Mouse (Mus musculus) kidney, embryonic 16.5 days (tissue): ENCODE measurements at regions not wholly inside any gene's neighbourhood (a gene's known extent, or its start where the extent isn't known, plus 50 kb on each side); places are given as distances from the start of the nearest gene placed in this dataset.

ENCODE experiments used
- ATAC-seq: fragments of 200-750 bp; cut with Nextera tagmentation; 2 replicates; pipeline ENCODE4 v1.8.0; 2017; ENCODE audit warnings: moderate TSS enrichment; ENCODE audit not compliant: low FRiP score, low TSS enrichment
- H3K27ac ChIP-seq: fragments of 300-500 bp; sonication (generic); 2 replicates; pipeline ENCODE4 v1.5.1; 2014; ENCODE audit warnings: low read length
- H3K27me3 ChIP-seq: fragments of 300-500 bp; sonication (generic); 2 replicates; pipeline ENCODE4 v1.6.1; 2014; ENCODE audit warnings: low read length, control low read depth, mixed read lengths; ENCODE audit not compliant: insufficient read depth
- H3K36me3 ChIP-seq: fragments of 300-500 bp; sonication (generic); 2 replicates; pipeline ENCODE4 v1.6.1; 2014; ENCODE audit warnings: low read length, control low read depth, mixed read lengths; ENCODE audit not compliant: insufficient read depth
- H3K4me1 ChIP-seq: fragments of 300-500 bp; sonication (generic); 2 replicates; pipeline ENCODE4 v1.6.1; 2014; ENCODE audit warnings: low read length, control low read depth, mixed read lengths; ENCODE audit not compliant: insufficient read depth
- H3K4me2 ChIP-seq: fragments of 300-500 bp; sonication (generic); replicated peaks from 2 replicates; pipeline ENCODE4 v1.6.1; 2014; ENCODE audit warnings: low read depth, low read length
- H3K4me3 ChIP-seq: fragments of 300-500 bp; sonication (generic); 2 replicates; pipeline ENCODE4 v1.5.1; 2014; ENCODE audit warnings: mild to moderate bottlenecking, low read length
- H3K9ac ChIP-seq: fragments of 300-500 bp; sonication (generic); replicated peaks from 2 replicates; pipeline ENCODE4 v1.6.1; 2014; ENCODE audit warnings: low read length
- H3K9me3 ChIP-seq: fragments of 300-500 bp; sonication (generic); 2 replicates; pipeline ENCODE4 v1.6.1; 2016; ENCODE audit warnings: low read length, control low read depth
- WGBS: fragments of 180-500 bp; shearing (Covaris S2); extraction: QIAGEN DNeasy Blood & Tissue Kit; methylation state at CpG from one replicate; pipeline ENCODE4 v1.1.7; 2014; 5-methylcytosine and 5-hydroxymethylcytosine counted together

DNA sequence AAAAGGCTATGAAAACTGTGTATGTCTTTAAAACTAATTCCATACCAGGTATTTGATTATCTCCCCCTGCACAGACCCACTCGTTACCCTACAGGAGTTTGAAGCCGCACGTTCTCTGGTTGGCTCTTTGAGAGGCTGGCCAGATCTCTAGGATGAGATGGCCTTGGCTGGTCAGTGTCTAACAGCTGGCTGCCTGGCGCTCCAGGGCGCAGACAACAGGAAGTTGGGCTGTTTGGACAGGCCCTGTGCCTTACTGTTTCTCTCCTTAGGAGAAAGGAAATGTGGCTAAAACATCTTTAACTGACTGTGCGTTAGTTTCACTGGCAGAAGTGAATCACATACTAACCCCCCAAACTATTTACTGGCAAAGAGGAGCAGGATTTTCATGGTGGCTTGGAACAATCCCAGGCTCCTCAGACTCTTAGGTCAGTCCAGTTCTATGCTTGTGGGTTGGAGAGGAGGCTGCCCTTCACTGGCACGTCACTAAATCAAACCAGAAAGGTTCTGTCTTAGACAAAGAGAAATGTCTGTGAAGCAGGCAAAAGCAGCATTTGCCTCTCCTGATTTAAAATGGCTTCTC, 258.7 kb upstream of the Hnrnpa3 start:
- Histone ChIP-seq H3K36me3 (no peaks in the 10 kb centered on the region), H3K9ac (no peak overlapping the region), H3K4me1 (no peaks in the 10 kb centered on the region), H3K9me3 (no peaks in the 10 kb centered on the region), H3K27me3 (no peaks in the 10 kb centered on the region), H3K4me2 (no peak overlapping the region), H3K4me3 (no peak overlapping the region), H3K27ac (no peak overlapping the region)
- WGBS: 80% methylated on average over 7 of the region's 7 CpGs
- ATAC-seq: no peak

DNA sequence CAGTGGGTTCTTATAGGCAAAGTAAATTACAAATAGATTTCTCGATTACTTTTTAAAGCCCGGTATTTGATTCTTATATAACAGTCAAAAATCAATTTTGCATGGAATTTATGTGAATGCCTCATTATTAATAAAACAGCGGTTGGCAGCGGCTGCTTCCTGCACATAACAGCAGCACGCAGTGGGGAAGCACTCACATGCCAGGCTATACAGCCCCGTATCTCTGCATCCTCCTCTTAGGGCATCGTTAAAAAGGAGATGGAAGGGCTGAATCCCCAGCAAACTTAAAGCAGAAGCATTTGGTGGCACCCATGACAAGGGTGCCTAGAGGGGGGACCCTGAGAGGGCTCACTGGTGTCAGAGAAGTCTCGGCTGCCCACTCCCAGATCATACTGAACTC, 255.3 kb upstream of the Hnrnpa3 start:
- H3K4me3 ChIP-seq: no peak overlapping the region
- no peaks in the 10 kb centered on the region for H3K27me3 ChIP-seq
- H3K9me3 ChIP-seq: no peaks in the 10 kb centered on the region
- no peak overlapping the region for H3K9ac ChIP-seq
- WGBS: 84% methylated on average over 8 of the region's 8 CpGs
- no peaks in the 10 kb centered on the region for H3K36me3 ChIP-seq
- no peak overlapping the region for H3K4me2 ChIP-seq
- no peaks in the 10 kb centered on the region for H3K4me1 ChIP-seq
- ATAC-seq: no peak
- H3K27ac ChIP-seq: no peak overlapping the region

DNA sequence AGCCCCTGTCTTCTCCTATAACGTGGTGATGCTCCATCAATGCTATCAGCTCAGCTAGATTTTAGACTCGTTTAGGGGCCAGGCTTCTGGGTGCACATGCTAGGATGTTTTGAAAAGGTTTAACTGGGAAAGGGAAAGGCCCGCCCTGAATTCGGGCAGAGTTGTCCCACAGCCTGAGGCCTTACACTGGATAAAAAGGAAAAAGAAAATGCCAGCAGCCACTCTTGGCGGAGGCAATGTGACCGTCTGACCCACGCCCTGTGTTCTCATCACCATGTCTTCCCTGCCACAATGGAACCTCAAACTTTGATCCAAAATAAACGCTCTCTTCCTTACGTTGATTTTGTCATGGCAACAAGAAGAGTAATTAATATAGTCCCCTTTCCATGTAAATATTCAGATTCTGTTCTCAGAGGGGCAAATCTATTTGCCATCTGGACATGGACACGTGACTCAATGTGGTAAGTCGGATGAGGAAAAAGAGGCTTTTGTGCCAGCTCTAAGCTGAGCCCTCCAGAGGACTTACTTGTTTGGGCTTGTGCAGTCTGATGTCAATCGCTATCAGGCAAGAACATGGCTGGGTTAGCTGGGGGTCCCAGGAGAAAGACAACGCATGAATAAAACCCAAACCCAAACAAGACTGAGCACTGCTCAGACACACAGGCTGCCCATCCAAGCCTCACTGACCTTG, 253.4 kb upstream of the Hnrnpa3 start:
- WGBS: 84% methylated on average over 13 of the region's 13 CpGs
- Histone ChIP-seq H3K36me3 (no peaks in the 10 kb centered on the region), H3K27ac (no peak overlapping the region), H3K9ac (no peak overlapping the region), H3K4me3 (no peak overlapping the region), H3K4me2 (no peak overlapping the region), H3K27me3 (no peaks in the 10 kb centered on the region), H3K9me3 (no peaks in the 10 kb centered on the region), H3K4me1 (no peaks in the 10 kb centered on the region)
- ATAC-seq: no peak

DNA sequence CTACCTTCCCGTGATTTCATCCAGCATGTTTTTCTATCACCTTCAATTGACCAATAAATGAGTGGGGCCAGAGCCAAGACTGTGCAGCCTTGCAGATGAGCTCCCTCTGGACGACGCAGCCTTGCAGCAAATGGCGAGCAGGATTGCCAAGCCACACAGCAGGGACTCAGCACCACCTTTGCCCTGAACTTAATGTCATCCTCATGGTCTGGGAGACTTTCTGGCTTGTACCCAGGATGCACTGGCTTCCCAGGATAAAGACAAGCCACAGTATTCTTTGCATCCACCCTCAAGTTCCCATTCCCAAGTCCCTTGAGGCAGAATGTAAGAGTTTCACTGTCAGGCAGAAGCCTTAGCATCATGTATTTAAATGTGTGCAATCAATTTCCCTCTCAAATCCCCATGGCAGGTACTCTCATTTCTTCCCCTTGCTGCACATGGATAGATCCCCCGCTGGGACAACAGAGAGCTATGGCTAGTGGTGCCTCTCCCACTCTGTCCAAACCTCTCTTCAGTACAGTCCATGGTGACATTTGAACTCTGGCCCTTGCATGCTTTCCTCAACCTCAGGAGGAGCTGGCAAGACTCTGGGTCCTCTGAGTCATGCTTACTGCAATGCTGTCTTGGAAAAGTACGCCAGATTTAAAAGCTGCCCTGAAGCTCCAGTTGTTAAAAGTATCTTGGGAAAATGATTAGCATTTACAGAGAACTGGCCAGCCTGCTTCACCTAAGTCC, 252.2 kb upstream of the Hnrnpa3 start:
- H3K9ac ChIP-seq: no peak overlapping the region
- no peaks in the 10 kb centered on the region for H3K27me3 ChIP-seq
- no peaks in the 10 kb centered on the region for H3K4me1 ChIP-seq
- no peak for ATAC-seq
- no peak overlapping the region for H3K27ac ChIP-seq
- H3K4me2 ChIP-seq: no peak overlapping the region
- 50% methylated on average over 6 of the region's 6 CpGs for WGBS
- H3K36me3 ChIP-seq: no peaks in the 10 kb centered on the region
- H3K4me3 ChIP-seq: no peak overlapping the region
- H3K9me3 ChIP-seq: no peaks in the 10 kb centered on the region

DNA sequence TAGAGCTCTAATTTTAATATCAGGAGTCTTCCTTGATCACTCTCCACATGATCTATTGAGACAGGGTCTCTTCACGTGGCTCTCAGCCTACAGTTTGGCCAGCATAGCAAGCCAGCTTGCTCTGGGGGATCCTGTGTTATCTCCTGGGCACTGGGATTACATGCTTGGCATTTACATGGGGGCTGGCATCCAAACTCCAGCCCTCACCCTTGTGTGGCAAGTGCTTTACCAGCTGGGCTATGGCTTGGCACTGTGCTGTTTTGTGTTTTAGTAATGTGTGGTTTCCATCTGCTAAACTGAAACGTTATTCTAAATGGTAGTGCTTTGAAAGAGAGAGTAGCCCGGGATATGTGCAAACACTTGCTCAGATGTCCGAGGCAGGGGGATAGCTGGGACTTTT, 251.5 kb upstream of the Hnrnpa3 start:
- Histone ChIP-seq H3K4me1 (no peaks in the 10 kb centered on the region), H3K4me3 (no peak overlapping the region), H3K4me2 (no peak overlapping the region), H3K27ac (no peak overlapping the region), H3K9ac (no peak overlapping the region), H3K9me3 (no peaks in the 10 kb centered on the region), H3K27me3 (no peaks in the 10 kb centered on the region), H3K36me3 (no peaks in the 10 kb centered on the region)
- no peak for ATAC-seq
- WGBS: 85% methylated on average over 4 of the region's 4 CpGs

DNA sequence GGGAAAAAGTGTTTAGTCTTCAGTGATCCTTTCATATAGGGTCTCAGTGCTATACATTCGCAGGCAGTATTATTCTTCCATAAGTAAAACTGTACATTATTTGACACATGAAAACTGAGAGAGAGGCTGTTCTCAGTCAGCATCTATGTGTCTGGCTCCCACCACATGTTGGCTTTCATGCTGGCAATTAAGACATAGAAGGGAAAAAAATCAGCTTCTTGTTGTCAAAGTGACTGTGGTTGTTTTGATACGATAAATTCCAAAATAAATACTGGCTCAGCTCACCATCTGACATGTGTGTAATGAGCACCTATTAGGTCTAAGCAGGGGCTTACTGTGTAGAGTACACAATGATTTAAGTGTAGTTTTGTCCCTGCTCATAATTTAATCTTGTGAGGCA, 251.0 kb upstream of the Hnrnpa3 start:
- H3K4me2 ChIP-seq: no peak overlapping the region
- no peak overlapping the region for H3K9ac ChIP-seq
- no peak for ATAC-seq
- no peaks in the 10 kb centered on the region for H3K27me3 ChIP-seq
- no peaks in the 10 kb centered on the region for H3K4me1 ChIP-seq
- H3K9me3 ChIP-seq: no peaks in the 10 kb centered on the region
- H3K4me3 ChIP-seq: no peak overlapping the region
- 85% methylated on average over 2 of the region's 2 CpGs for WGBS
- no peaks in the 10 kb centered on the region for H3K36me3 ChIP-seq
- no peak overlapping the region for H3K27ac ChIP-seq

DNA sequence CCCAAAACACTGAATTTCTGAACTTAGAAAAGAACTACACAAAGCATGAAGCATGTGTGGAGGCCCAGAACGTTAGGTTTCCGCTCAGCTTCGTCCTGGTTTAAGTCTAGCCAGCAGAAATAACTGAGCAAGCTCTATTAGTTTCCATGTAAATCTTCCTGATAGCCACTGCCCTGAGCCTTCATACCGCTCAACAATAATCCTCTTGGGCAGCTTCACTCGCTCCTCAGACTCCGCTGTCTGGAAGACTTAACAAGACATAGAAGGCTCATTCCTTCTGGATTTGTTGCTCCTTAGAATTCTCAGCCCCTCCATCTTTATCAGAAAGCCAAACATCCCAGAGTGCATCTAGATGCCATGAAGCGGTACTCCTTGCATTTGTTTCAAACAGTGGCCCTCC, 249.3 kb upstream of the Hnrnpa3 start:
- Histone ChIP-seq H3K4me1 (no peaks in the 10 kb centered on the region), H3K27ac (no peak overlapping the region), H3K9me3 (no peaks in the 10 kb centered on the region), H3K27me3 (no peaks in the 10 kb centered on the region), H3K9ac (no peak overlapping the region), H3K4me2 (no peak overlapping the region), H3K4me3 (no peak overlapping the region), H3K36me3 (no peaks in the 10 kb centered on the region)
- 88% methylated on average over 7 of the region's 7 CpGs for WGBS
- ATAC-seq: no peak

DNA sequence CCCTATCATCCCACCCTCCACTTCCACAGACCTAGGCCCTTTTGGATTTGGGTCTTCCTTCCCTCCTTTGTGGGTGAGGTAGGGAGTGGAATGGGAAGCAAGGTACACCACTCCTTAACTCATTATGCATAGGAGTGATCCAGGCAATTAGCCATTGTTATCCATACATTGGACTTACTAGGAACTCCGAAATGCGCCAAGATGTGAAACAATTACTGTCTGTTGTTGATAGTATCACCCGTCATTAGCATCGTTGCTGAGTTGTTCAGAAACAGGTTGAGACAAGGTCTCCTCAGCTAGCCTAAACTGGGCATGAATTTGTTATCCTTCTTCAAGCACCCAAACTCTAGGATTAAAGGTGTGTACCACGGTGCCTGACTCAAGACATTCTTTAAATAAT, 246.3 kb upstream of the Hnrnpa3 start:
- Histone ChIP-seq H3K36me3 (no peaks in the 10 kb centered on the region), H3K9ac (no peak overlapping the region), H3K4me1 (no peaks in the 10 kb centered on the region), H3K27me3 (no peaks in the 10 kb centered on the region), H3K9me3 (no peaks in the 10 kb centered on the region), H3K4me2 (no peak overlapping the region), H3K27ac (no peak overlapping the region), H3K4me3 (no peak overlapping the region)
- no peak for ATAC-seq
- WGBS: 91% methylated on average over 5 of the region's 5 CpGs

DNA sequence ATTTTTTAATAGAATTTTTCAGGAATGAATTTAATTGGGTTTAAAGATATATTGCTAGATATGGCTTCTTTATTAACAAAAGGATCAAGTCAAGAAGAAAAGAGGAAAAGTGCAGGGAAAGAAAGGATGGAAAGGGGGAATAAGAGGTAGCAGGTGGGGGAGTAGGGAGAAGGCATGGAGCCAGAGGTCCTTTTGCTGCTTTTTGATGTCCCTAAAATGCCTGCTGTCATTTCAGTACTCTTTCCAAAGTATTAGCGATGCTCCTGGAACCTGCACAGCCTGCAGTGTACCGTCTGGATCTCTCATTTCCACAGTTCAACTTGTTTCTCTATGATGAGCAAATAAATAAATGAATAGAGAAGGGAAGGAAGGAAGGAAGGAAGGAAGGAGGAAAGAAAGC, 240.4 kb upstream of the Hnrnpa3 start:
- H3K9me3 ChIP-seq: no peaks in the 10 kb centered on the region
- no peak for ATAC-seq
- 83% methylated on average over 2 of the region's 2 CpGs for WGBS

DNA sequence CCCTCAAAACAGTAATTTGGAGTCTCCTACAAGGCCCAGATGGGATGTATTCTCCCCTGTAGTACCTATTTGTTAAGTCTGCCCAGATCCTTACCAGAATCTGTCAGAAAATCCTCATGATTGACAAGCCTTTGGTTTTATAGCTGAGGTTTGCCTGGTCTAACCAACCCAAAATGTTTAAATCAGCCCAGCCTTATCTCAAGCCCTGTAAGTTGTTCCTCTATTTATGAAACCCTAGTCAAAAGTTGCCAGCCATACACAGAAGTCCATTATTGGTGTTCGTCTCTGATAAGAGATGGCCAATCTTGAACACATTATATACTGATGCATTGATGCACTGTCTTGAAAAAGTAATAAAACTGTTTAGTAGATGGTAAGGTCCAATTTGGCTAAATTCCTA, 239.9 kb upstream of the Hnrnpa3 start:
- H3K4me3 ChIP-seq: no peak overlapping the region
- no peak for ATAC-seq
- no peak overlapping the region for H3K9ac ChIP-seq
- H3K36me3 ChIP-seq: no peaks in the 10 kb centered on the region
- WGBS: 86% methylated on average over 1 of the region's 1 CpGs
- H3K9me3 ChIP-seq: no peaks in the 10 kb centered on the region
- H3K27me3 ChIP-seq: no peaks in the 10 kb centered on the region
- no peak overlapping the region for H3K27ac ChIP-seq
- H3K4me2 ChIP-seq: no peak overlapping the region
- H3K4me1 ChIP-seq: peaks cover 10% of the 10 kb centered on the region; the same call in 1 of the 2 replicates

More for the DNA sequence above, 240.4 kb upstream of the Hnrnpa3 start:
- H3K27ac ChIP-seq: no peak overlapping the region
- no peak overlapping the region for H3K4me3 ChIP-seq
- H3K36me3 ChIP-seq: no peaks in the 10 kb centered on the region
- no peak overlapping the region for H3K9ac ChIP-seq
- H3K4me2 ChIP-seq: no peak overlapping the region
- no peaks in the 10 kb centered on the region for H3K27me3 ChIP-seq
- H3K4me1 ChIP-seq: 0 out of 2 replicates have a peak, but pooled peaks cover 5% of the 10 kb centered on the region
